13 mouse cellular contexts compared by ENCODE assay signal in genomic region chr13:93004003-93004402, GRCm38 (mm10).
"Had no signal": no experiment of that assay in that cellular context is flagged by ENCODE, and none has a peak within 500 bp of the region (broad histone marks: within the 10 kb centered on the region; RNA-seq: fewer than 3 reads in every experiment).

No protein-coding gene starts in this region.

- H3K27ac ChIP-seq: limb, embryonic 15.5 days; liver, embryonic 12.5 days; lung, embryonic 15.5 days; macrophage; midbrain, embryonic 15.5 days; neural tube, embryonic 12.5 days; stomach, postnatal 0 days had no signal

- H3K36me3 ChIP-seq: limb, embryonic 15.5 days; liver, embryonic 12.5 days; lung, embryonic 15.5 days; midbrain, embryonic 15.5 days; neural tube, embryonic 12.5 days had no signal

- ATAC-seq: liver, embryonic 12.5 days; midbrain, embryonic 15.5 days had no signal

- DNase-seq: kidney, postnatal 14 days; lung, postnatal 14 days; thymus, adult 18-20 months; thymus, postnatal 14 days had no signal

- H3K4me3 ChIP-seq: limb, embryonic 15.5 days; liver, embryonic 12.5 days; lung, embryonic 15.5 days; megakaryocyte, embryonic 14.5 days; midbrain, embryonic 15.5 days; neural tube, embryonic 12.5 days had no signal

- H3K9ac ChIP-seq: limb, embryonic 15.5 days; liver, embryonic 12.5 days; lung, embryonic 15.5 days; midbrain, embryonic 15.5 days; neural tube, embryonic 12.5 days had no signal

- H3K9me3 ChIP-seq: limb, embryonic 15.5 days; liver, embryonic 12.5 days; lung, embryonic 15.5 days; megakaryocyte, embryonic 14.5 days; midbrain, embryonic 15.5 days; neural tube, embryonic 12.5 days had no signal

- H3K4me1 ChIP-seq: liver, embryonic 12.5 days; lung, embryonic 15.5 days; megakaryocyte, embryonic 14.5 days; midbrain, embryonic 15.5 days; neural tube, embryonic 12.5 days had no signal

- H3K4me2 ChIP-seq: limb, embryonic 15.5 days; liver, embryonic 12.5 days; lung, embryonic 15.5 days; midbrain, embryonic 11.5 days; midbrain, embryonic 15.5 days; neural tube, embryonic 12.5 days had no signal

- H3K27me3 ChIP-seq: limb, embryonic 15.5 days; liver, embryonic 12.5 days; lung, embryonic 15.5 days; midbrain, embryonic 15.5 days; neural tube, embryonic 12.5 days had no signal
